Mouse (Mus musculus) testis, adult 2 months (tissue): ENCODE data around the gene Dnajc4.

Experiments
- CTCF ChIP-seq: fragments of 200-500 bp; IDR thresholded peaks from 2 replicates; pipeline ENCODE4 v1.5.1; 2012; ENCODE audit warnings: low read depth, mild to moderate bottlenecking, inconsistent platforms, low read length, moderate library complexity; ENCODE audit not compliant: control insufficient read depth, insufficient read depth, insufficient replicate concordance
- POLR2A ChIP-seq: fragments of 200-500 bp; IDR thresholded peaks from 2 replicates; pipeline ENCODE4 v1.6.1; 2012; ENCODE audit warnings: low read depth, mild to moderate bottlenecking, inconsistent platforms, low read length, moderate library complexity; ENCODE audit not compliant: control insufficient read depth

DNA sequence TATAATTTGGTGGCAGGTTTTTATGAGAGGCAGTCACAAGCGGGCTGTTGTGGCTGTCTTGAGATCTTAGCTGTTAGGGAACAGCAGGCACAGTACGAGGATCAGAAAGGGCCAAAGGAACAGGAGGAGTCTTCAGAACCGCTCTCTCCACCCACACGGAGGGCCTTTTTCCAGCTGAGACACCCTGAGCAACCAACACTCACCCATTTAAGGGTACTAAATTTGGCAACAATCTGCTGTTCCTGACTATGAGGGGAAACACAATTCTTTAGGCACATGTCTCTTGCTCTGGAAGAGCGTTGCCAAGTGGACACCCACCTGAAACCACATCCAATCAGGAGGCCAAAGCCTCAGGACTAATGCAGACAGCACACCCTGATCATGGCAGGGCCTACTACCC lies 37.2 kb upstream of the Dnajc4 start:
- TF ChIP-seq POLR2A (no peak), CTCF (no peak)
